Mouse (Mus musculus): ENCODE measurements around the gene 4930524B15Rik.

DNA sequence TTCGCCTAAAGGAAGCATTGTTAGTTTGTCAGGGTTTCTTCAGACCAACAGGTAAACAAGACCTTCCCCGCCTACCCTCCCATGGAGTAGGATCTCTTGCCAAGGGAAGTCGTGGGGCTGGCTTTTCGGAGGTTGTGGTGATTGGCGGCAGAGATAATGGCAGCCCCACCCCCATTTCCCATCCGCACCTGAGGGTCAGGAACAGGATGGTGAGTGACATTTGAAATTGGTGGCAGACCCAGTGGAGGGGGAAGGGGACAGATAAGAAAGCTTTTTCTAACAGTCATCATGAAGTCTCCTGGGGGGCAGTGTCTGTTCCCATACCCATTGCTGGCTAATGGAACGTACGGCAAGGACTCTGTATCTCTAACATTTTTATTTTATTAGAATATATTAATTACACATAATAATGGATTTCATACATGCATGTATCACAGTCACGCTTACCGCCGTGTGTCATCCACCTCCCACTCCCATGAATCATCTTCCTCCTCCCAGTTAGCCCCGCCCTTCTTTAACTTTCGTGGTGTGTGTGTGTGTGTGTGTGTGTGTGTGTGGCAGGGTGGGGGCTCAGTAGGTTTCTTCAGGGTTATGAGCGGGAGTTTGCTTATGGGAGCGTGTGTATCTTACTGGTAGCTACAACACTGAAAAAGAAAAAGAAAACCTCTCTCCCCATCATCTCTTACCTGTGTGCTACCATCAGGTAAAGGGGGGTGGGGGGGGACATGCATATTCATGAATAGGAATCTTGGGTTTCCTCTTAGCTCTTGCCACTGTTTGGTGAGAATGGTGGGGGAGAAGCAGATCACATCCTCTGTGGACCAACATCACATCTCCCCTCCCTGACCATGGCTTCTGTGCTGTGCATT is 16.7 kb upstream of the 4930524B15Rik start:
- TF ChIP-seq CTCF (IDR thresholded peaks at IDR 0.05; ENCODE audit: control insufficient read depth, insufficient read depth, insufficient read length) (no peak), CEBPB (IDR thresholded peaks at IDR 0.05; ENCODE audit: low read depth) (no peak), MAX (IDR thresholded peaks at IDR 0.05) (no peak), USF1 (IDR thresholded peaks at IDR 0.05; ENCODE audit: low read depth) (no peak), MYOD1 (IDR thresholded peaks at IDR 0.05; ENCODE audit: control insufficient read depth, insufficient read length, low read depth) (no peak), MYOG (IDR thresholded peaks at IDR 0.05; ENCODE audit: control insufficient read depth, extremely low read depth, insufficient read length) (no peak)

Measured in C2C12 (cell line).